Mouse (Mus musculus) G1E-ER4 (cell line): ENCODE data around the gene Ift88. TPM values are rescaled to one million over a fixed set of nuclear protein-coding genes. Genes with fewer than 3 reads are reported as not detected.

Experiments used
- GATA1 ChIP-seq: IDR thresholded peaks from one replicate; pipeline ENCODE4 v1.8.0; 2012; ENCODE audit warnings: low read length, inconsistent platforms
- polyA plus RNA-seq: library from polyadenylated mRNA; stranded (reverse); fragments of >175 nt; gene quantifications from 2 replicates; pipeline ENCODE4 v1.2.3, GENCODE M21; 2012

Gene Ift88
- polyA plus RNA-seq, 1 experiment, result 3.5 TPM

DNA sequence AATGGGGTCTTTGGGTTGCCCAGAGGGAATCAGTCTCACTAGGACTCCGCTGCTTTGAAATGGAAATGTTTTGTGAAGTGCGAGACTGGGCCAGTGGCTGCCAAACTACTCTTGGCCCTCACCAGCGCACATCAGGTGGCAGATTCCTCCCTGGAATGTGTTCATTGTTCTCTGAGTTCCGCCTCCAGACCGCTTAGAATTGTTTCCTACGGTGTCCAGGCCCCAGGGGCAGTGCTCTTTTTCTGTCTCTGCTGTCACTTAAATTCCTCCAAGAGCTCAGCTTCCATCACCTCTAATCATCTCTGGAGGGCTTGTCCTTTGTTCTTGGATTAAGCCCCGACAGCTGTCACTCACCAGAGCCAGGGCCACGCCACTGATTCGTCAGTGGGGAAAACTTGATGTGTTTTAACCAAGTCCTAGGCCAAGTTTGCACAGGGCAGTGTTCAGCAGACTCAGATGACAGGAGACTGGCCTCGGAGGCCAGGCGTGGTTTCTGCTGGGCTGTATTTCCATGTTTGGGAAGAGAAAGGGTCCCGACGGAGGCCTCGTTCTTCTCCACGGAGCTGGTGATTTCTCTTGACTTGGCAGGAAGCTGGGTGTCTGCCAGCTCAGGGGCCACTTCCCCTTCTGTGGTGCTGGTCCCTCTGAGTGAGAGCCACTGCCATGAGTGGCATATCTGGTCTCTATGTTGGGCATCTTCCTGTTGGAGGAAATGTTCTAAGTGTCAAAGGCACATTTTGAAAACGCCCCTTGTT lies 113.6 kb downstream of the Ift88 start:
- no peak for TF ChIP-seq GATA1

GRCm38 (mm10) chr14:57540683-57541082 lies 116.8 kb downstream of the Ift88 start:
- no peak for TF ChIP-seq GATA1

DNA sequence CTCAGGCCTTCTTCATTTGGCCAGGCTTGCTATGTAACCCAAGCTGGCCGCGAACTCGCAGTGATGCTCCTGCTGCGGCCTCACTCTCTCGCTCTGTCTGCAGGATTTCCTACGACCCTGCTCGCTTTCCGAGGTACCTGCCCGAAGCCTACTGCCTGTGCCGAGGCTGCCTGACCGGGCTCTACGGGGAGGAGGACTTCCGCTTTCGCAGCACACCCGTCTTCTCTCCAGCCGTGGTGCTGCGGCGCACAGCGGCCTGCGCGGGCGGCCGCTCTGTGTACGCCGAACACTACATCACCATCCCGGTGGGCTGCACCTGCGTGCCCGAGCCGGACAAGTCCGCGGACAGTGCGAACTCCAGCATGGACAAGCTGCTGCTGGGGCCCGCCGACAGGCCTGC lies 118.4 kb downstream of the Ift88 start:
- no peak for TF ChIP-seq GATA1

DNA sequence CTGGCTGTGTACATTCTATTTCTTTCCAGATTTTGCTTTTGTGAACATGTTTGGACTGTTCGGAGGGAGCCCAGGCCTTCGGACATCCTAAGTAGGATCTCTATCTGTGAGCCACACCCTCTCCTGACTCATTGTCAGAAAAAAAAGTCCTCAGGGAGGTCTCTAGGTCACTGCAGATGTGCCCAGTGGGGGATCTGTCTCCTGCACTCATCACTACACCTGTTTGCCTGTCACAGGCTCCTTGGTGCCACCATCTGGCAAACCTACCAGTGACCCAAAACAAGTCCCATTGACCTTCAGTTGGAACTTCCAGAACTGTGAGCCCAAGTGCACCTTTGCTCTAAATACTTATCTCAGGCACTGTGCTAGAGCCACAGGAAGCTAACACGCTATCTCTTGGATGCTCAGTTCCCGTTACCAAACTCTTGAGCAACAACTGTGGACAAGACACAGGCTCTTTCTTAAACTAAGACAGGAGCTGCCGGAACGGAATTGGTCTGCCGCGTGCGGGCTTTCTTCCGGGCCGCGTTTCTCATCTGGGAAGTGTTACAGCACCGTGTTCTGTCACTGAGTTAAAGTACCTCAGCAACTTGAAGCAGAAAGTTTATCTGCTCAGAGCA lies 119.7 kb downstream of the Ift88 start:
- TF ChIP-seq GATA1, result no peak

- TF ChIP-seq GATA1, result no peak
Measured at GRCm38 (mm10) chr14:57545526-57545925, 121.7 kb downstream of the Ift88 start.

DNA sequence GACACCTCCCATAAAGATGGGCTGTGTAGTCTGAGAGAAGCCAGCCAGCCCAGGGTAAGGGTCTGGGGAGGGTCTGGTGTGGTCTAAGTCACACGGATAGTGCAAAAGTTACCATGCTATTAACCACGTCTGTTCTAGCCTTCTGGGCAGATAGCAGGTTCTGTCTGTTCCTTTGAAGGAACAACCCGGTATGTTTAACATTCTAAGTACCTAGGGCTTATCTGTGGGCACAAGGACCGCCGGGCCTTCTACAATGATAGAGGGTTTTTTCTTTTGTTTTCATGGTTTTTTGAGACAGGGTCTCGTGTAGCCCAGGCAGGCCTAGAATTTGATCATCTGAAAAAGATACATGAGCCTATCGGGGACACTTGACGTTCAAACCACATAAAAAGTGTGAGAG lies 122.3 kb downstream of the Ift88 start:
- no peak for TF ChIP-seq GATA1

DNA sequence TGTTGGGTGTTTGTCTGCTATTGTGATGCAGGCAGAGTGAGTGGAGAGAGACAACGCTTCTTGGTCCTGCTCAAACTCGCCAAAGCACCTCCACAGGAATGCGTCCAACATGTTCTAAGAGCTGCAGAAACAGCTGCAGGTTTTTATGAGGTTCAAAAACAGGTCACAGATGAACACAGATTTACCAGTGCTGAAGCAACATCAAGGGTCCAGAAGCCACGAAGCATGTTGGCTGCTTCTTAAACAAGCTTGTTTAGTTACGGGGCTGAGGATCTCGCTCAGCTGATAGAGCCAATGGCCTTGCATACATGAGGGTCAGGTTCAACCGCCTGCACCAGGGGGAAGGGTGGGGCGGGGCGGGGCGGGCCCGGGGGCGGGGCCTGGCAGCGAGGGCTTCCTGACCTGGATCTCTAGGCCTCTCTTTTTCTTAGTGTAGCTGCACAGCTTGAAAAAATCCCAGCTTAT lies 122.7 kb downstream of the Ift88 start:
- no peak for TF ChIP-seq GATA1

DNA sequence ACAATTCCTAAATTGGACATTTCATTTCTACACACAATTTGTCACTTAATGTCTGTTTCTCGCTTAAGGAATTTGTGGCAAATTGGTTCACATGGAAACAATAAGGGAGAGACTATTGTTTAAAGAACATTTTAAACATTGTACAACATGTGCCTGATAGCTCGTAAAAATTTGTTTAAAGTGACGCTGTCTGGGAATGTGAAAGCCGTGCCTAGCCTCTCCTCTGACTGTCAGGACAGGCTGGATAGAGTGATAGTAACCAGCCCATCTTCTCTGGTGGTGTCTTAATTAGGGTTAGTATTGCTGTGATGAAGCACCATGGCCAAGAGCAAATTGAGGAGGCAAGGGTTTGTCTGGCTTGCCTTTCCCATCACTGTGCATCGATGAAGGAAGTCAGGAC lies 123.2 kb downstream of the Ift88 start:
- no peak for TF ChIP-seq GATA1

GRCm38 (mm10) chr14:57552945-57553344 lies 129.1 kb downstream of the Ift88 start:
- TF ChIP-seq GATA1, result no peak

- no peak for TF ChIP-seq GATA1
Measured at GRCm38 (mm10) chr14:57554434-57554833, 130.6 kb downstream of the Ift88 start.

GRCm38 (mm10) chr14:57555471-57556070 lies 131.7 kb downstream of the Ift88 start:
- TF ChIP-seq GATA1, result no peak

DNA sequence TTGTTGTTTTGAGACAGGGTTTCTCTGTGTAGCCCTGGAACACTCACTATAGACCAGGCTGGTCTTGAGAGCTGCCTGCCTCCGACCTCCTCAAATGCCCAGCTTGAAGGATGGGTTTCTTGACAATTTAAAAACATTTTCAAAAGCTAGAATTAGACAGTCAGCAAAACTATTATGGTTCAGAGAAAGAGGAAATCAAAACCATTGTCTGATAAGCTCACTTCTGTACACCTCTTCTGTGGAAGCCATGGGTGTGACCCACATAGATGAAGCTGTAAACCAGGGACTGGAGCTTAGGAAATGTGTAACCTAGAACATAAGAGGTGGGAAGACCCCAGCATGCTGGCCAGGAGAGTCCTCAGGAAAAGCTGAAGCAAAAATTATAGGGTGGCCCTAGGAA lies 133.1 kb downstream of the Ift88 start:
- TF ChIP-seq GATA1, result no peak

DNA sequence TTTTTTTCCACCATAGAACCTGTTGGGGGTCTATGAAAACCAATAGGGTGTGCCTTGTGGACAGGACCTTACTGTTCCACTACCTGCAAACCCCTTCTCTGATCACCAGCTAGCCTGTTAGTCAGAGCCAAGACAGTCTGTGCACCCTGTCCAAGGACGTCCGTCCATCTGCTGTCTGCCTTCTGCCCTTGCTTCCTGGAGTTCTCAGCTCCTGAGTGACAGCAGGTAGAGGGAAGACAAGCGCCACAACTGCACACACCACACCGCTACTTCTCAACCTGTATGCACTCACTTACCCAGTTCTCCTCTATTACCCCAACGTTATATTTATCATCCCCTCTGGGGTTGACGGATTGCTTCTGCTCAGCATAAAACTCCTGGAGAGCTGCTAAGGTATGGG lies 141.8 kb downstream of the Ift88 start:
- no peak for TF ChIP-seq GATA1

Other genes starting within 250 kb of the Ift88 start
- gene Cryl1, start 25.5 kb upstream of the Ift88 start, polyA plus RNA-seq, result 1.3 and 1.5 TPM in 2 replicates
- not detected in 2 replicates for gene Il17d, start 100.7 kb downstream of the Ift88 start, polyA plus RNA-seq
- 1.1 and 2.8 TPM in 2 replicates for gene Eef1akmt1, start 147.6 kb downstream of the Ift88 start, polyA plus RNA-seq
- 4.7 and 20.5 TPM in 2 replicates for gene Xpo4, start 241.4 kb downstream of the Ift88 start, polyA plus RNA-seq